Mouse (Mus musculus) heart, postnatal 0 days (tissue): Measurements from ENCODE around the gene Kdr.

Experiments used
- CTCF ChIP-seq: IDR thresholded peaks from 2 replicates; pipeline ENCODE4 v1.5.1; 2016; ENCODE audit warnings: antibody characterized with exemption, control low read depth, low read depth
- EP300 ChIP-seq: IDR thresholded peaks from 2 replicates; pipeline ENCODE4 v1.6.1; 2016; ENCODE audit warnings: antibody characterized with exemption, low read depth

- TF ChIP-seq EP300: no peak
- TF ChIP-seq CTCF: no peak
These were observed 35.0 kb downstream of the Kdr start for GRCm38 (mm10) chr5:75943301-75943700.
